Mouse (Mus musculus): ENCODE results near the gene Map3k13. TPM values are rescaled to one million over a fixed set of nuclear protein-coding genes. Genes with fewer than 3 reads are reported as not detected.

Map3k13 gene
- polyA plus RNA-seq, 1 experiment: 13.3 TPM

DNA sequence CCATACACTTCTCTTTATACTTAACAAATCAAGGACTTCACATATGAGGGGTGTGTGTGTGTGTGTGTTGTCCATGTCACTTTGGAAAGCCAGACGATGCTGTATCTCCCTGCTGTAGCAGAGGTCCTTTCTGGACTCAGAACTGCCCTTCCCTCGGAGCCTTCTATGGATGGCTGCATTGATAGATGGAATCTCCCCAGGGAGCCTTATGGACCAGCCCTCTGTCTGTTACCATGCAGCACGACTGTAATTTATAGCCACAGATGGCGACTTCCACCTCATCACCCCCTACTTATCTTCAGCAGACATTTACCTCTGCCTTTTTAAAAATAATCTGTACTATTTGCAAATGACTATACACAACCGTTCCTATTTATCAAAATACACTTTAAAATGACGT is 74.5 kb downstream of the Map3k13 start:
- peak in 1 of 2 experiments; percentile 67 for DNase-seq
- H3K27me3 ChIP-seq (ENCODE audit: control insufficient read depth, insufficient read depth, low read length): no peaks in the 10 kb centered on the region
- no peak overlapping the region for H3K27ac ChIP-seq (ENCODE audit: insufficient read depth, low read length)
- TF ChIP-seq POLR2A (IDR thresholded peaks at IDR 0.05; ENCODE audit: borderline replicate concordance, insufficient read depth, low read length): no peak
- no peak for TF ChIP-seq CTCF (IDR thresholded peaks at IDR 0.05; ENCODE audit: borderline replicate concordance, insufficient read depth, low read depth, low read length)
- H3K4me1 ChIP-seq (ENCODE audit: control insufficient read depth, insufficient read depth, low read length): peaks cover 24% of the 10 kb centered on the region
- H3K4me3 ChIP-seq (replicated peaks; ENCODE audit: insufficient read depth, low read depth, low read length): no peak overlapping the region
- WGBS: 8% methylated on average over 6 of the region's 6 CpGs

DNA sequence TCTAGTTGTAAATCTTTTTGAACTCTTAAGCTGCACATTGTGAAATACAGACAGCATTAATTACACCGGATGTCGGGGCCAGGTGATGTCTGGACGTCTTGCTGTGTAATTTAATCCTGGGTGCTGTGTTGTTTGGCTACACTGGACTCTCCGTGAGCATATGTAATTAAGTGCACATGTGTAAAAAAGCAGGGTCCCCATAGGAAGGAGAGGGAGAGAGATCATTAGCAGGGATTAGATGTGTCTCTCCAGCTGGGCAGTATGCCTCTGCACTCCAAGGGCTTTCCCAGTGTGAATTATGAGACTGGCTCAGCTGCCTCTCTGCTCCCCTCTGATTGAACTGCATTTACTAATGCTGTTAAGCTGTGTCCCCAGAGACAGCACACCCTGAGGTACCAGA is 75.7 kb downstream of the Map3k13 start:
- 62% methylated on average over 4 of the region's 4 CpGs for WGBS
- H3K27ac ChIP-seq (ENCODE audit: insufficient read depth, low read length): no peak overlapping the region
- TF ChIP-seq CTCF (IDR thresholded peaks at IDR 0.05; ENCODE audit: borderline replicate concordance, insufficient read depth, low read depth, low read length): no peak
- TF ChIP-seq POLR2A (IDR thresholded peaks at IDR 0.05; ENCODE audit: borderline replicate concordance, insufficient read depth, low read length): no peak
- no peaks in the 10 kb centered on the region for H3K27me3 ChIP-seq (ENCODE audit: control insufficient read depth, insufficient read depth, low read length)
- H3K4me1 ChIP-seq (ENCODE audit: control insufficient read depth, insufficient read depth, low read length): peaks cover 24% of the 10 kb centered on the region
- no peak overlapping the region for H3K4me3 ChIP-seq (replicated peaks; ENCODE audit: insufficient read depth, low read depth, low read length)
- DNase-seq: no peak

DNA sequence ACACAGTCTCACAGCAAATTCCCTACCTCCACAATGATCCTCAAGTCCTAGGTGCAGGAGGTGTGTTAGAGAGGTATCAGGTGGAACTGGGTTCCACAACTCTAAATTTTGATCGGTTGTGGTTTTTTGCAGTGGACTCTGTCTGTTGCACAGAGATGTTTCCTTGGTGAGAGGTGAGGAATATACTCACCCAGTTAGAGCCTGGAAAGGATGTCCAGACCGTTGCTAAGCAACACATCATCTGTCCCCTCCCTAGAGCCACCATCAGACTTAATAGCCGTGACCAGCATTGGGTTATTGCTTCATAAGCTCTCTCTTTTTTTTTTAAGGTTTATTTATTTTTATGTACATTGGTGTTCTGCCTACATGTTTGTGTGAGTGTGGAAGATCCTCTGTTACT is 83.6 kb downstream of the Map3k13 start:
- TF ChIP-seq CTCF (IDR thresholded peaks at IDR 0.05; ENCODE audit: borderline replicate concordance, insufficient read depth, low read depth, low read length) (no peak), POLR2A (IDR thresholded peaks at IDR 0.05; ENCODE audit: borderline replicate concordance, insufficient read depth, low read length) (no peak)
- Histone ChIP-seq H3K4me1 (ENCODE audit: control insufficient read depth, insufficient read depth, low read length) (peaks cover 16% of the 10 kb centered on the region), H3K27ac (ENCODE audit: insufficient read depth, low read length) (no peak overlapping the region), H3K4me3 (replicated peaks; ENCODE audit: insufficient read depth, low read depth, low read length) (no peak overlapping the region), H3K27me3 (ENCODE audit: control insufficient read depth, insufficient read depth, low read length) (no peaks in the 10 kb centered on the region)
- no peak for DNase-seq
- 81% methylated on average over 3 of the region's 3 CpGs for WGBS

DNA sequence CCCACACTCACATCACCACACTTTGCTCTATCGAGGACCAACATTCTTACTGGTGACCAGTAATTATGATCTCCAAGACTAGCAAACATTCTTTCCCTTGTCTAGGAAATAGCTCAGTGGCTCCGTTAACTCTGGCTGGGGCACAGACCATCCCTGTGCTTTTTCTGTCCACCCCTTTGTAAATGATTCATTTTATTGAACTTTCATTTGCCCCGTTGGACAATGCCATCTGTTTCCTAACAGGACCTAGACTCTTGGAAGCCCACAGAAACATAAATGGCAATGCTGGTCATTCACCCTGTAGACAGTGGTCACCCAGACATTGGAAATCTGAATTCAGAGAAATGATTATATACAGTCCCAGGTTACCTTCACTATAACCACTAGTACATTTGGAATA is 84.7 kb downstream of the Map3k13 start:
- Histone ChIP-seq H3K27me3 (ENCODE audit: control insufficient read depth, insufficient read depth, low read length) (no peaks in the 10 kb centered on the region), H3K4me1 (ENCODE audit: control insufficient read depth, insufficient read depth, low read length) (peaks cover 16% of the 10 kb centered on the region), H3K27ac (ENCODE audit: insufficient read depth, low read length) (no peak overlapping the region), H3K4me3 (replicated peaks; ENCODE audit: insufficient read depth, low read depth, low read length) (no peak overlapping the region)
- no peak for DNase-seq
- WGBS: 52% methylated on average over 3 of the region's 3 CpGs
- TF ChIP-seq CTCF (IDR thresholded peaks at IDR 0.05; ENCODE audit: borderline replicate concordance, insufficient read depth, low read depth, low read length) (no peak), POLR2A (IDR thresholded peaks at IDR 0.05; ENCODE audit: borderline replicate concordance, insufficient read depth, low read length) (no peak)

DNA sequence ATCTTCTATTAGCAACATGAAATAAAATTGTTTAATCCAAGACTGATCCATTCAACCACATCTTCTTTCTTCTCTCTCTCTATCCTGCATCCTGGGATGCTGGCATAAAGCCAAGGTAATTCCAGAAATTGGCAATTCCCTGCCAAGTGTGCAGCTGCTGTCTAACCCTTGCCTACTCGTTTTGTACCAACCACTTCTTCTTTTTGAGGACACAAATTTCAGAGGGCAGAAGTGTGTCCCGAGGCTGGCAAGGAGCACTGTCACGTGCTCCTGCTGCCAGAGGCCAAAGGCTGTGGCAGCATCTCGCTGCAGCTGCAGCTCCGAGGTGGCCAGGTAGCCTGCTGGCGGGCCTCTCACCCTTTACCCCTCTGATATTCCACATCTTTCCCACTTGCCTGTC is 87.0 kb downstream of the Map3k13 start:
- Histone ChIP-seq H3K27me3 (ENCODE audit: control insufficient read depth, insufficient read depth, low read length) (no peaks in the 10 kb centered on the region), H3K4me3 (replicated peaks; ENCODE audit: insufficient read depth, low read depth, low read length) (no peak overlapping the region), H3K4me1 (ENCODE audit: control insufficient read depth, insufficient read depth, low read length) (peaks cover 16% of the 10 kb centered on the region), H3K27ac (ENCODE audit: insufficient read depth, low read length) (peak overlapping the region; percentile 70; the same call in 1 of the 2 replicates)
- peak; percentile 63 to 83 for DNase-seq
- 6% methylated on average over 6 of the region's 6 CpGs for whole genome bisulfite sequencing
- TF ChIP-seq POLR2A (IDR thresholded peaks at IDR 0.05; ENCODE audit: borderline replicate concordance, insufficient read depth, low read length) (no peak), CTCF (IDR thresholded peaks at IDR 0.05; ENCODE audit: borderline replicate concordance, insufficient read depth, low read depth, low read length) (no peak)

DNA sequence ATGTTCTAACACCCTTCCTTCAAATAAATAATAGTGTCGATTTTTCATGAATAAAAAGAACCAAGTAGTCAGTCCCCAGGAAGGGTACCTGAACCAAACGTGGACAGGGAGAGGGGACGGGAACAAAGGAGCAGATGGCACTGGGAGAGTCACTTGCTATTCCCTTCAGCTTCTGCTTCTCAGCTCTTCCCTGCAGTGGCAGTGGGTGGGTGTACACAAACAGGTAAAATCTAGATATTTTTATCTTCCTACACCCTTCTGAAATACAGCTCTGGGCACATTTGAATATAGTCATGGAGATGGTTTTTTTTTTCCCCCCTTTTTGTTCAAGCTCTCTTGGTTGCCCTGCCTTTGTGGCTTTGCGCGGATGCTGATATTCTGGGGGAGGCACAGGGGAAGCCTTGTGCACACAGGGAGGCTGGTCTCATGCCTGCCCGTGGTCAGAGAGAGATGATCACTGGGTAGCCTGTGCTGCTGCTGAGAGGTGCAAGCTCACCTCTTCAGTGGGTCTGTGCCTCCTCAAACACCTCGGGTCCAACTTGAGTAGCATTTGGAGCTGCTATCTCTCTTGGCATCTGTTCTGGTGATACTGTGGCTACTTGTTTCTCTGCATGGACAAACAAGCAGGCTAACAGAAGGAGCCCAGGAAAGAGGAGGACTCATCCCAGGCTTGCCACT is 87.6 kb downstream of the Map3k13 start:
- Histone ChIP-seq H3K4me1 (ENCODE audit: control insufficient read depth, insufficient read depth, low read length) (peaks cover 16% of the 10 kb centered on the region), H3K27me3 (ENCODE audit: control insufficient read depth, insufficient read depth, low read length) (no peaks in the 10 kb centered on the region), H3K4me3 (replicated peaks; ENCODE audit: insufficient read depth, low read depth, low read length) (no peak overlapping the region), H3K27ac (ENCODE audit: insufficient read depth, low read length) (peak overlapping the region; percentile 70)
- no peak for TF ChIP-seq POLR2A (IDR thresholded peaks at IDR 0.05; ENCODE audit: borderline replicate concordance, insufficient read depth, low read length)
- TF ChIP-seq CTCF (IDR thresholded peaks at IDR 0.05; ENCODE audit: borderline replicate concordance, insufficient read depth, low read depth, low read length): no peak
- WGBS: 9% methylated on average over 7 of the region's 7 CpGs
- peak; percentile 30 to 40 for DNase-seq

DNA sequence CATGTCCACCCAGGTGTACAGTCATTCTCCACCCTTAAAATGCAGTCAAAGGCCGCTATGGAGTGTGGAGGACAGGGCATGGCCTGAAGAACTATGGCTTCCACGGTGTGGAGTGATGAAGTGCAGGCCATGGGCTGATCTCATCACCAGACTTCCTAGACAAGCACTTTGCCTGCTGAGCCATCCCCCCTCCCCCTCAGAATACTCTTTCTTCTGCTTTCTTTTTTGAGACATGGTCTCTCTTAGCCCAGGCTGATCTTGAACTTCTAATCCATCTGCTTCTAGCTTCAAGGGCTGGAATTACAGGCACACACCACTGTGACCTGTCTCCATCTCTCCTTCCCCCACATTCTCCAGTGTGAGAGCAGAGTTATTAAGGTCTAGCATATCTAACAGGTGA is 93.5 kb downstream of the Map3k13 start:
- DNase-seq: no peak
- no peak overlapping the region for H3K27ac ChIP-seq (ENCODE audit: insufficient read depth, low read length)
- no peaks in the 10 kb centered on the region for H3K27me3 ChIP-seq (ENCODE audit: control insufficient read depth, insufficient read depth, low read length)
- 70% methylated on average over 2 of the region's 2 CpGs for WGBS
- no peak for TF ChIP-seq CTCF (IDR thresholded peaks at IDR 0.05; ENCODE audit: borderline replicate concordance, insufficient read depth, low read depth, low read length)
- no peak for TF ChIP-seq POLR2A (IDR thresholded peaks at IDR 0.05; ENCODE audit: borderline replicate concordance, insufficient read depth, low read length)
- peaks cover 5% of the 10 kb centered on the region; the same call in 1 of the 2 replicates for H3K4me1 ChIP-seq (ENCODE audit: control insufficient read depth, insufficient read depth, low read length)
- H3K4me3 ChIP-seq (replicated peaks; ENCODE audit: insufficient read depth, low read depth, low read length): no peak overlapping the region

DNA sequence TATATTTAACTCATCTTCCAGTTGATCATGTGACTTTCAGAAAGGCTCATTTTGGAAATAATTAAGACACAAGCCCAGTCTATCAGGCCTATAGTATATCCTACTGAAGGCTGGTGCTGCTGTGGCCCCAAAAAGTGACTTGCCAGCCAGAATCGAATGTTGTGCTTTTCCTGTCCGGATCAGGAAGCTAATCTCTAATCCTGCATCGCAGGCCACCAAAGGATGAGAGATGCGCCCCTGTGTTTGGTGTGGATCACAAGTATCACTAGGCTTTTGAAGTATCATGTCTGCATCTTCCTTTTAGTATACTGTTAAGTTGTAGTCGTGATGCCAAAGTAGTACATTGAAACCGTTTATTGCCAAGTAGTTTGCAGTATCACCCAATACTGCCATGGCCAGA is 99.7 kb downstream of the Map3k13 start:
- Histone ChIP-seq H3K4me3 (replicated peaks; ENCODE audit: insufficient read depth, low read depth, low read length) (no peak overlapping the region), H3K27me3 (ENCODE audit: control insufficient read depth, insufficient read depth, low read length) (no peaks in the 10 kb centered on the region), H3K27ac (ENCODE audit: insufficient read depth, low read length) (no peak overlapping the region), H3K4me1 (ENCODE audit: control insufficient read depth, insufficient read depth, low read length) (no peaks in the 10 kb centered on the region; the same call in 1 of the 2 replicates)
- 87% methylated on average over 6 of the region's 6 CpGs for WGBS
- no peak for DNase-seq
- TF ChIP-seq POLR2A (IDR thresholded peaks at IDR 0.05; ENCODE audit: borderline replicate concordance, insufficient read depth, low read length) (no peak), CTCF (IDR thresholded peaks at IDR 0.05; ENCODE audit: borderline replicate concordance, insufficient read depth, low read depth, low read length) (no peak)
